Mouse (Mus musculus) stomach, postnatal 0 days (tissue): ENCODE measurements at regions not wholly inside any gene's neighbourhood (a gene's known extent, or its start where the extent isn't known, plus 50 kb on each side); places are given as distances from the start of the nearest gene placed in this dataset.

ENCODE experiments used
- ATAC-seq: fragments of 200-750 bp; cut with Nextera tagmentation; 2 replicates; pipeline ENCODE4 v1.8.0; 2017; ENCODE audit not compliant: low FRiP score, low TSS enrichment
- DNase-seq: peaks from one replicate; pipeline ENCODE4 v3.0.0-alpha.2; 2016; ENCODE audit warnings: low spot score
- H3K27ac ChIP-seq: fragments of 300-500 bp; sonication (generic); replicated peaks from 2 replicates; pipeline ENCODE4 v1.5.1; 2014; ENCODE audit warnings: mild to moderate bottlenecking, control low read depth
- H3K27me3 ChIP-seq: fragments of 300-500 bp; sonication (generic); 2 replicates; pipeline ENCODE4 v1.6.1; 2014; ENCODE audit warnings: low read length; ENCODE audit not compliant: control insufficient read depth, insufficient read depth
- H3K36me3 ChIP-seq: fragments of 300-500 bp; sonication (generic); 2 replicates; pipeline ENCODE4 v1.6.1; 2014; ENCODE audit warnings: low read length, mixed read lengths; ENCODE audit not compliant: control insufficient read depth, insufficient read depth
- H3K4me1 ChIP-seq: fragments of 300-500 bp; sonication (generic); replicated peaks from 2 replicates; pipeline ENCODE4 v1.6.1; 2014; ENCODE audit warnings: antibody characterized with exemption; ENCODE audit not compliant: control insufficient read depth, insufficient read depth
- H3K4me2 ChIP-seq: fragments of 300-500 bp; sonication (generic); replicated peaks from 2 replicates; pipeline ENCODE4 v1.6.1; 2014; ENCODE audit warnings: low read depth, mild to moderate bottlenecking, control low read depth, moderate library complexity
- H3K4me3 ChIP-seq: fragments of 300-500 bp; sonication (generic); 2 replicates; pipeline ENCODE4 v1.5.1; 2014; ENCODE audit warnings: low read depth, low read length, control low read depth
- H3K9ac ChIP-seq: fragments of 300-500 bp; sonication (generic); 2 replicates; pipeline ENCODE4 v1.6.1; 2014; ENCODE audit warnings: mild to moderate bottlenecking, low read length, control low read depth, mixed read lengths
- H3K9me3 ChIP-seq: fragments of 300-500 bp; sonication (generic); 2 replicates; pipeline ENCODE4 v1.6.1; 2016; ENCODE audit warnings: low read length; ENCODE audit not compliant: control insufficient read depth
- CTCF ChIP-seq: IDR thresholded peaks from 2 replicates; pipeline ENCODE4 v1.5.1; 2016; ENCODE audit warnings: antibody characterized with exemption, low read depth, mild to moderate bottlenecking, moderate library complexity
- EP300 ChIP-seq: optimal IDR thresholded peaks from 2 replicates; pipeline ENCODE3; 2016; ENCODE audit warnings: antibody characterized with exemption
- WGBS: fragments of 180-500 bp; shearing (Covaris S2); extraction: QIAGEN DNeasy Blood & Tissue Kit; methylation state at CpG from one replicate; pipeline ENCODE4 v1.1.7; 2014; 5-methylcytosine and 5-hydroxymethylcytosine counted together

GRCm38 (mm10) chr2:51347086-51347485, 198.2 kb upstream of the Rnd3 start:
- no peak overlapping the region for H3K27ac ChIP-seq
- TF ChIP-seq EP300 (no peak), CTCF (no peak)
- H3K4me1 ChIP-seq: no peaks in the 10 kb centered on the region
- WGBS: 92% methylated on average over 1 of the region's 1 CpGs
- no peak overlapping the region for H3K4me2 ChIP-seq
- no peaks in the 10 kb centered on the region for H3K36me3 ChIP-seq
- no peak overlapping the region for H3K4me3 ChIP-seq
- H3K9me3 ChIP-seq: no peaks in the 10 kb centered on the region
- DNase-seq (no peak), ATAC-seq (no peak)
- H3K27me3 ChIP-seq: no peaks in the 10 kb centered on the region
- no peak overlapping the region for H3K9ac ChIP-seq

- ATAC-seq (no peak), DNase-seq (no peak)
- Histone ChIP-seq H3K4me2 (no peak overlapping the region), H3K27ac (no peak overlapping the region), H3K4me3 (no peak overlapping the region), H3K27me3 (no peaks in the 10 kb centered on the region), H3K9ac (no peak overlapping the region), H3K4me1 (no peaks in the 10 kb centered on the region), H3K9me3 (no peaks in the 10 kb centered on the region), H3K36me3 (no peaks in the 10 kb centered on the region)
- 71% methylated on average over 1 of the region's 1 CpGs for WGBS
- no peak for TF ChIP-seq CTCF
- TF ChIP-seq EP300: no peak
Measured at GRCm38 (mm10) chr2:51342421-51342820, 193.5 kb upstream of the Rnd3 start.

DNA sequence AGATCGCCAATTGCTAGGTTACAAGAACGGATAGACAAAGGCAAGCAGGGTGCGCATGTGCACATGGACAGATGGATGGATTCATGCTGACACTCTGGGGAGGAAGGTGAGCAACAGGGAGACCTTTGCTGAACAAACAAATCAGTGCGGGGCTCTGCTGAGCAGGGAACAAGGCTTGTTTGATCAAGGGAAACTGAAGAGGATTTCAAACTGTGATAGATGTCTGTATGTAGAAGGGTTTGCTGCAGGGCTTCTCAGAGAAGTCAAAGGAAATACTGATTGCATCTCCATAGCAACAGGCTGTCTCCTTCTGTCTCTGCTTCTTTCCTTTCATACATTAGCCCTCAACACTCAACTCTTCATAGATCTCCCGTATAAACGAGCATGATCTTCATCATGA, 185.5 kb upstream of the Rnd3 start:
- ATAC-seq (no peak), DNase-seq (no peak)
- WGBS: 46% methylated on average over 6 of the region's 6 CpGs
- no peak for TF ChIP-seq CTCF
- TF ChIP-seq EP300: no peak
- H3K27ac ChIP-seq: no peak overlapping the region
- no peak overlapping the region for H3K9ac ChIP-seq
- no peaks in the 10 kb centered on the region for H3K4me1 ChIP-seq
- H3K4me3 ChIP-seq: no peak overlapping the region
- H3K9me3 ChIP-seq: no peaks in the 10 kb centered on the region
- H3K27me3 ChIP-seq: no peaks in the 10 kb centered on the region
- no peaks in the 10 kb centered on the region for H3K36me3 ChIP-seq
- H3K4me2 ChIP-seq: no peak overlapping the region

DNA sequence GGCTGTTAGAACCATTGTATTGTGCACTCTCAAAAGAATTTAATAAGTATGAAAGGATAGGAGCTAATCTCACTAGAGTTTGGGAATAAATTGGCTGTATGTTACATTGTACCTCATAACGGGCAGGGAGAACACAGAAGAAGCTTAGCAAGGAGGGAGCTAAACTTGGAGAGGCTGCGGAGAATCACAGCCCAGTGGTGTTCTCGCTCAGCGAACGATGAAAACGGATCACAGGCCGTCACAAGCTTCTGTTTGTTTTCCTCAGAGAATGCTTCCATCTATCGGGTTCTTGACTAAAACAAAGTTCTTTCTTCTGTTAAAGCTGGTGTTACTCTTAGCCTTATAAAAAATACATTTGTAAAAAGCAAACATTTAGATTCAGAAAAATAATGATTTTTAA, 178.2 kb upstream of the Rnd3 start:
- Histone ChIP-seq H3K9ac (no peak overlapping the region), H3K4me1 (no peaks in the 10 kb centered on the region), H3K27me3 (no peaks in the 10 kb centered on the region), H3K36me3 (no peaks in the 10 kb centered on the region), H3K4me2 (no peak overlapping the region), H3K4me3 (no peak overlapping the region), H3K27ac (no peak overlapping the region), H3K9me3 (no peaks in the 10 kb centered on the region)
- DNase-seq: no peak
- TF ChIP-seq EP300 (no peak), CTCF (no peak)
- WGBS: 70% methylated on average over 8 of the region's 8 CpGs
- no peak for ATAC-seq

- Histone ChIP-seq H3K4me2 (no peak overlapping the region), H3K27me3 (no peaks in the 10 kb centered on the region), H3K9ac (no peak overlapping the region), H3K4me1 (no peaks in the 10 kb centered on the region), H3K27ac (no peak overlapping the region), H3K4me3 (no peak overlapping the region), H3K9me3 (no peaks in the 10 kb centered on the region), H3K36me3 (no peaks in the 10 kb centered on the region)
- 67% methylated on average over 5 of the region's 5 CpGs for whole genome bisulfite sequencing
- DNase-seq: no peak
- no peak for TF ChIP-seq CTCF
- no peak for ATAC-seq
Measured at GRCm38 (mm10) chr2:51321676-51322075, 172.8 kb upstream of the Rnd3 start.

DNA sequence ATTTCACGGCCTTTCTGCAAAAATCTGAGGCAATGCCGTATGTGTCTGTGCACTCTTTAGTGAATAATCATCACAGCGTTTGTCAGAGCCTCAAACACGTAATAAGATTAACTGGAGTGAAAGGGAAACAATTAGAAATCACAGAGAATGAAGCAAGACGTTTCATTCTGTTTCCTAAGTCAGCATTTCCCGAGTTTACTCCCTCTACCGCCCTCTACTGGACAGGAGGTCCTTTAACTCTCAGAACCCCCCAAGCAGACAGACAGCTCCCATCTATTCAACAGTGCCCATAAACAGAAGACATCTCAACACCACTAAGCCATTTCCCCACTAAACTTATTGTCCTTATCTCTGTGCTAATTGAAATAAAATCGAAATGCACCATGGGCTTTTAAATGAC, 167.5 kb upstream of the Rnd3 start:
- ATAC-seq: no peak
- WGBS: 82% methylated on average over 8 of the region's 8 CpGs
- H3K27me3 ChIP-seq: no peaks in the 10 kb centered on the region
- TF ChIP-seq EP300: no peak
- TF ChIP-seq CTCF: peak; percentile 47
- DNase-seq: no peak
- H3K4me1 ChIP-seq: no peaks in the 10 kb centered on the region
- no peak overlapping the region for H3K4me2 ChIP-seq
- no peak overlapping the region for H3K4me3 ChIP-seq
- H3K27ac ChIP-seq: no peak overlapping the region
- H3K36me3 ChIP-seq: no peaks in the 10 kb centered on the region
- H3K9me3 ChIP-seq: no peaks in the 10 kb centered on the region
- H3K9ac ChIP-seq: no peak overlapping the region
